Mouse (Mus musculus): Measurements from ENCODE around the gene Mbnl3. TPM values are rescaled to one million over a fixed set of nuclear protein-coding genes. Genes with fewer than 3 reads are reported as not detected.
A peak's percentile ranks its signal among the peaks of the same experiment; 100 is the strongest.

Mbnl3 gene
- total RNA-seq (2014; rRNA removed; ENCODE audit: low replicate concordance) (6.0 and 11.5 TPM in 2 replicates), polyA plus RNA-seq (2015; fragmentation: Nextera tagmentation; extraction: Ambion mirVana) (2.4 and 2.9 TPM in 2 replicates)

DNA sequence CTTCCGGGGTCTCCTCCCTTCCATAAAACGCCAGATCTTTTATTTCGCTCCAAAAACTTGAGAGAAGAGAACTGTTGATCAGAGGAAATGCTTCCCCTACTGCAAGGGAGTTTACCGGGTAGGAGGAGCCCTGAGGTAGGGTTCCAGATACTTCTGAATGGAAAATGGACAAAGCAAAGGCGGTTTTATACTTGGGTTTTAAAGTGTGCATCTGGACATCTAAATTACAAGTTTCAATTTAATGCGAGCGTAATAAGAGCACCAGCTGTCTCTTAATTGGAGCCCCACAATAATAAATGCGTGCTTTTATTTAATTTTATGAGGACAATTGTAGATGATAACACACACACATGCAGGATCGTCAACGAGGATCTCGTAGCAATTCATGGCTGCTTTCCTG lies at the start of gene Mbnl3:
Gene Mbnl3 (minus strand): TSS at position 101 of the 400 bp plus-strand sequence.
- Histone ChIP-seq H3K9ac (replicated peaks; ENCODE audit: low read depth, low read length) (peak within 1 kb of the TSS; percentile 65), H3K9me3 (replicated peaks; ENCODE audit: control insufficient read depth, low read length) (no peaks in the 10 kb centered on the region), H3K27ac (ENCODE audit: low read depth) (0 out of 2 replicates have a peak within 1 kb of the TSS, but pooled peaks have one; percentile 53), H3K27me3 (ENCODE audit: control insufficient read depth, insufficient read depth, low read length) (no peaks in the 10 kb centered on the region), H3K4me2 (ENCODE audit: low read depth, low read length) (peak within 1 kb of the TSS; percentile 84), H3K4me3 (ENCODE audit: low read depth, low read length) (peak within 1 kb of the TSS; percentile 66), H3K4me1 (ENCODE audit: control insufficient read depth, insufficient read depth) (no peaks in the 10 kb centered on the region), H3K36me3 (replicated peaks; ENCODE audit: control insufficient read depth, insufficient read depth, low read length) (no peaks in the 10 kb centered on the region)
- WGBS = 45% methylated on average over 11 of the region's 11 CpGs
- DNase-seq (ENCODE audit: low spot score) (no peak), ATAC-seq (ENCODE audit: insufficient read depth, low read depth) (no peak)
- TF ChIP-seq CTCF (IDR thresholded peaks at IDR 0.05; ENCODE audit: low read depth) = no peak
- TF ChIP-seq EP300 (IDR thresholded peaks at IDR 0.05; ENCODE audit: low read depth) = no peak

- no peak for DNase-seq (ENCODE audit: low spot score)
- no peak for TF ChIP-seq EP300 (IDR thresholded peaks at IDR 0.05; ENCODE audit: low read depth)
- peak; percentile 27; the same call in 1 of the 2 replicates for TF ChIP-seq CTCF (IDR thresholded peaks at IDR 0.05; ENCODE audit: low read depth)
- Histone ChIP-seq H3K4me3 (ENCODE audit: low read depth, low read length) (peak overlapping the region; percentile 66), H3K9ac (replicated peaks; ENCODE audit: low read depth, low read length) (peak overlapping the region; percentile 65), H3K4me1 (ENCODE audit: control insufficient read depth, insufficient read depth) (no peaks in the 10 kb centered on the region), H3K36me3 (replicated peaks; ENCODE audit: control insufficient read depth, insufficient read depth, low read length) (no peaks in the 10 kb centered on the region), H3K27ac (ENCODE audit: low read depth) (0 out of 2 replicates have a peak overlapping the region, but pooled peaks have one; percentile 53), H3K9me3 (replicated peaks; ENCODE audit: control insufficient read depth, low read length) (no peaks in the 10 kb centered on the region), H3K4me2 (ENCODE audit: low read depth, low read length) (peak overlapping the region; percentile 84), H3K27me3 (ENCODE audit: control insufficient read depth, insufficient read depth, low read length) (no peaks in the 10 kb centered on the region)
- peak; percentile 68 for ATAC-seq (ENCODE audit: insufficient read depth, low read depth)
- WGBS = 26% methylated on average over 60 of the region's 79 CpGs
Observed at GRCm38 (mm10) chrX:51205548-51206324, 596 bp downstream of the Mbnl3 start.

GRCm38 (mm10) chrX:51204626-51205547 lies 1.4 kb downstream of the Mbnl3 start:
- peak overlapping the region; percentile 53; the same call in 1 of the 2 replicates for H3K27ac ChIP-seq (ENCODE audit: low read depth)
- DNase-seq (ENCODE audit: low spot score) (no peak), ATAC-seq (ENCODE audit: insufficient read depth, low read depth) (peak; percentile 79)
- H3K27me3 ChIP-seq (ENCODE audit: control insufficient read depth, insufficient read depth, low read length) = no peaks in the 10 kb centered on the region
- peak overlapping the region; percentile 65 for H3K9ac ChIP-seq (replicated peaks; ENCODE audit: low read depth, low read length)
- H3K9me3 ChIP-seq (replicated peaks; ENCODE audit: control insufficient read depth, low read length) = no peaks in the 10 kb centered on the region
- peak overlapping the region; percentile 66 for H3K4me3 ChIP-seq (ENCODE audit: low read depth, low read length)
- H3K36me3 ChIP-seq (replicated peaks; ENCODE audit: control insufficient read depth, insufficient read depth, low read length) = no peaks in the 10 kb centered on the region
- no peak for TF ChIP-seq CTCF (IDR thresholded peaks at IDR 0.05; ENCODE audit: low read depth)
- WGBS = 17% methylated on average over 58 of the region's 67 CpGs
- H3K4me2 ChIP-seq (ENCODE audit: low read depth, low read length) = peak overlapping the region; percentile 84
- no peaks in the 10 kb centered on the region for H3K4me1 ChIP-seq (ENCODE audit: control insufficient read depth, insufficient read depth)

GRCm38 (mm10) chrX:51197012-51197411 lies 9.3 kb downstream of the Mbnl3 start:
- ATAC-seq (ENCODE audit: insufficient read depth, low read depth) (no peak), DNase-seq (ENCODE audit: low spot score) (no peak)
- H3K36me3 ChIP-seq (replicated peaks; ENCODE audit: control insufficient read depth, insufficient read depth, low read length) = no peaks in the 10 kb centered on the region
- no peak overlapping the region for H3K27ac ChIP-seq (ENCODE audit: low read depth)
- no peak overlapping the region for H3K4me3 ChIP-seq (ENCODE audit: low read depth, low read length)
- no peaks in the 10 kb centered on the region for H3K9me3 ChIP-seq (replicated peaks; ENCODE audit: control insufficient read depth, low read length)
- H3K4me2 ChIP-seq (ENCODE audit: low read depth, low read length) = no peak overlapping the region
- no peaks in the 10 kb centered on the region for H3K27me3 ChIP-seq (ENCODE audit: control insufficient read depth, insufficient read depth, low read length)
- no peaks in the 10 kb centered on the region for H3K4me1 ChIP-seq (ENCODE audit: control insufficient read depth, insufficient read depth)
- H3K9ac ChIP-seq (replicated peaks; ENCODE audit: low read depth, low read length) = no peak overlapping the region
- TF ChIP-seq CTCF (IDR thresholded peaks at IDR 0.05; ENCODE audit: low read depth) (no peak), EP300 (IDR thresholded peaks at IDR 0.05; ENCODE audit: low read depth) (no peak)

DNA sequence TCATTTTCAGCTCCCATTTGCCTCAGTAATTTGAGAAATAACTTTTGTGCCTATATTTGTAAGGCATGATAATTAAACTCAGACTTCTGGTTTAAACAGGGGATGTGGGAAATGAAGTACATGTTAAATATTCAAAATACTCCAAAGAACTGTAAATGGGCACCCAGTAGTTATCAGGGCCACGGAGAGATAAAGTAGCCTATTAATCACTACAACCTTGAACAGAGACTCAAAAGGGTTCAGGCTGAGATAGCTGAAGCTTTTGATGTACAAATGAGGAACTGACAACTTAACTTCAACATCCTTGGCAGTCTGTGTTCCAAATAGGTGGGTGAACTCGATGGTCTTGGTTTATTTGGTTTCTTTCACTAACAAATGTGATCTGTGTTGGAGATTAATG lies 34.4 kb downstream of the Mbnl3 start:
- H3K4me1 ChIP-seq (ENCODE audit: control insufficient read depth, insufficient read depth) = no peaks in the 10 kb centered on the region
- ATAC-seq (ENCODE audit: insufficient read depth, low read depth) = no peak
- no peak overlapping the region for H3K4me2 ChIP-seq (ENCODE audit: low read depth, low read length)
- H3K36me3 ChIP-seq (replicated peaks; ENCODE audit: control insufficient read depth, insufficient read depth, low read length) = no peaks in the 10 kb centered on the region
- TF ChIP-seq EP300 (IDR thresholded peaks at IDR 0.05; ENCODE audit: low read depth) (no peak), CTCF (IDR thresholded peaks at IDR 0.05; ENCODE audit: low read depth) (no peak)
- H3K4me3 ChIP-seq (ENCODE audit: low read depth, low read length) = no peak overlapping the region
- DNase-seq (ENCODE audit: low spot score) = no peak
- WGBS = 21% methylated on average over 2 of the region's 2 CpGs
- H3K27ac ChIP-seq (ENCODE audit: low read depth) = no peak overlapping the region
- H3K9ac ChIP-seq (replicated peaks; ENCODE audit: low read depth, low read length) = no peak overlapping the region
- H3K27me3 ChIP-seq (ENCODE audit: control insufficient read depth, insufficient read depth, low read length) = no peaks in the 10 kb centered on the region
- no peaks in the 10 kb centered on the region for H3K9me3 ChIP-seq (replicated peaks; ENCODE audit: control insufficient read depth, low read length)
